Mouse (Mus musculus) embryonic facial prominence, embryonic 12.5 days (tissue): Measurements from ENCODE around the gene Phb2. TPM values are rescaled to one million over a fixed set of nuclear protein-coding genes. Genes with fewer than 3 reads are reported as not detected.

Source experiments
- ATAC-seq: fragments of 200-750 bp; cut with Nextera tagmentation; 2 replicates; pipeline ENCODE4 v1.8.0; 2017; ENCODE audit not compliant: insufficient number of reproducible peaks, insufficient read depth, low FRiP score, low TSS enrichment
- H3K27ac ChIP-seq: fragments of 300-500 bp; sonication (generic); 2 replicates; pipeline ENCODE4 v1.5.1; 2016; ENCODE audit warnings: mild to moderate bottlenecking
- H3K27me3 ChIP-seq: fragments of 300-500 bp; sonication (generic); 2 replicates; pipeline ENCODE4 v1.6.1; 2016; ENCODE audit warnings: mild to moderate bottlenecking, moderate library complexity
- H3K36me3 ChIP-seq: fragments of 300-500 bp; sonication (generic); 2 replicates; pipeline ENCODE4 v1.6.1; 2016; ENCODE audit warnings: mild to moderate bottlenecking
- H3K4me1 ChIP-seq: fragments of 300-500 bp; sonication (generic); 2 replicates; pipeline ENCODE4 v1.6.1; 2016
- H3K4me2 ChIP-seq: fragments of 300-500 bp; sonication (generic); replicated peaks from 2 replicates; pipeline ENCODE4 v1.6.1; 2016; ENCODE audit warnings: mild to moderate bottlenecking, moderate library complexity
- H3K4me3 ChIP-seq: fragments of 300-500 bp; sonication (generic); 2 replicates; pipeline ENCODE4 v1.5.1; 2016; ENCODE audit warnings: mild to moderate bottlenecking
- H3K9ac ChIP-seq: fragments of 300-500 bp; sonication (generic); 2 replicates; pipeline ENCODE4 v1.6.1; 2016; ENCODE audit warnings: mild to moderate bottlenecking, moderate library complexity
- H3K9me3 ChIP-seq: fragments of 300-500 bp; sonication (generic); 2 replicates; pipeline ENCODE4 v1.6.1; 2016; ENCODE audit warnings: mild to moderate bottlenecking, moderate library complexity
- WGBS: fragments of 180-500 bp; shearing (Covaris S2); methylation state at CpG from one replicate; pipeline ENCODE4 v1.1.7; 2016; 5-methylcytosine and 5-hydroxymethylcytosine counted together
- polyA plus RNA-seq: library from polyadenylated mRNA; unstranded; fragments of >200 nt; fragmentation: Nextera tagmentation; extraction: Ambion mirVana; gene quantifications from 2 replicates; pipeline ENCODE4 v1.2.1, GENCODE M21; 2016

The Phb2 gene
- polyA plus RNA-seq, 1 experiment from 2014 or later = 370 TPM

DNA sequence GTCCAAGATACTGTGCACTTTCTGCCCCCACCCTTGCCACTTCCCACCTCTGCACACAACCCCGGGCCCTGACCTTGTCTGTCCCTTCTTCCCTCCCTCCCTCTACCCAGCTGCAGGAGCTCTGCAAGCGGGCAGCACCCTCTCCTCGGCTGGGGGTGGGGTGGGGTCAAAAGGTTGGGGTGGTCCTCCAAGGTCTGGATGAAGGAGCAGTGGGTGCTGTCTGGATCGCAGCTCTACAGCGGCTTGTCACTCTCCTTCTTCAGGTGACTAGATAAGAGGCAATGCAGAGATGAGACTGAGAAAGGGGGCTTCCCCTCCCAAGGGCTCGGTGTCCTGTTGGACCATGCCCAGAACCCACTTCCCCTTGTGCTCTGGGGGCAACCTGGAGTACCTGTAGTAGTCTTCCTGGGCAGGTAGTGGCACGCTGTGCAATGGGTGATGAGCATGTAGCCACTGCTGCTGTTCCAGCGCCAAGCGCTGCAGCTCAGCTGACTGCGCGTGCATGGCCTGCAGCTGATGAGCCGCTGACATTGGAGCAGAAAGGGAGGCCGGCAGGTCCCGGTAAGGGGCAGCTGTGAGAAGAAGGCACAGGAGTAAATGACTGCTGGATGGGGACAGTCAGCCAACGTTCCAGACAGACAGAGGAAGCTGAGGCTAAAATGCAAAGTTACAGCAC lies 30.8 kb downstream of the Phb2 start:
- Histone ChIP-seq H3K27me3 (no peaks in the 10 kb centered on the region), H3K27ac (no peak overlapping the region), H3K4me1 (peaks cover 44% of the 10 kb centered on the region), H3K4me3 (no peak overlapping the region), H3K36me3 (peaks cover 49% of the 10 kb centered on the region), H3K9ac (peak overlapping the region; percentile 40; the same call in 1 of the 2 replicates), H3K4me2 (no peak overlapping the region), H3K9me3 (no peaks in the 10 kb centered on the region)
- WGBS = 89% methylated on average over 15 of the region's 15 CpGs
- ATAC-seq = no peak

DNA sequence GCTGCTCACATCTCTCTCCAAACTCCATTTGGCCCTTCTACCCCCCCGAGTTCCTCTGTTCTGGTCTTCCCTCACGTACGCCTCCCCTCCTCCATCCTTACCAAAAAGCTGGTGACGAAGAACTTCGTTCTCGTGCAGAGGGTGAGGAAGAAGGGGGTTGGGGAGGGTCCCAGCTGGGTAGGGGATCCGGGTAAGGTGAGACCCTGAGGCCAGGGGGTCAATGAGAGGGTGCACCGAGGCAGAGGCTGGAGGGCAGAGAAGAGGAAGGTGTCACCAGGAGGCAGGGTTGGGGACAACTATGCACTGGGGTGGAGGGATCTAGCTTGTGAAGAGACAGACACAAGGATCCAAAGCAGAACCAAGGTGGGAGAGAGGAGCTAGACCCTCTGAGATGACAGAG lies 31.5 kb downstream of the Phb2 start:
- H3K27ac ChIP-seq = no peak overlapping the region
- no peak overlapping the region for H3K4me2 ChIP-seq
- peaks cover 55% of the 10 kb centered on the region for H3K36me3 ChIP-seq
- H3K4me3 ChIP-seq = no peak overlapping the region
- no peak overlapping the region for H3K9ac ChIP-seq
- no peaks in the 10 kb centered on the region for H3K9me3 ChIP-seq
- ATAC-seq = no peak
- H3K4me1 ChIP-seq = peaks cover 41% of the 10 kb centered on the region
- H3K27me3 ChIP-seq = no peaks in the 10 kb centered on the region
- WGBS = 90% methylated on average over 8 of the region's 8 CpGs

DNA sequence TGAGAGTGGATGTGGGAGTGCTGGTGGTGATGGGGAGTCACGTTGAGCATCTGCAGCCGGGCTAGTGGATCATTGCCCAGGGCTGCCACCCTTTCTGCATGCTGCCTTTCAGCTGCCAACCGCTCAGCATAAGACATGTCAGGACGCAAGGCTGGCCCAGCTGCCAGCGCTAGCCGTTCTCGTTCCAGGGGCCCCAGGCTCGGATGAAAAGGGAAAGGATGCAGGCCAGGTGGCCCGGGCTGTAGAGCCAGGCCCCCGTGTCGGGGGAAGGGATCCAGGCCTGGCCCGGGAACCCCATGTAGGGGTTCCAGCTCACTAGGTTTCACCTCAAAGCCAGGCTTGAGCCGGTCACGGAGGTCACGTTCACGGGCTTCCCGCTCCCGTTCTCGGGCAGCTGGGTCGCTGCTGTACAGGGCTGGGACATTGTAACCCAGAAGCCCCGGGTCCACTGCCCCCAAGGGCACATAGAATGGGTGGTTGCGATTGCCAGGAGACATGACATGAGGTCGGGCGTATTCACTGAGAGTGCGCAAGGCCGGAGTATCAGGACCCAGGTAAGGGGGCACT lies 32.7 kb downstream of the Phb2 start:
- no peaks in the 10 kb centered on the region for H3K9me3 ChIP-seq

DNA sequence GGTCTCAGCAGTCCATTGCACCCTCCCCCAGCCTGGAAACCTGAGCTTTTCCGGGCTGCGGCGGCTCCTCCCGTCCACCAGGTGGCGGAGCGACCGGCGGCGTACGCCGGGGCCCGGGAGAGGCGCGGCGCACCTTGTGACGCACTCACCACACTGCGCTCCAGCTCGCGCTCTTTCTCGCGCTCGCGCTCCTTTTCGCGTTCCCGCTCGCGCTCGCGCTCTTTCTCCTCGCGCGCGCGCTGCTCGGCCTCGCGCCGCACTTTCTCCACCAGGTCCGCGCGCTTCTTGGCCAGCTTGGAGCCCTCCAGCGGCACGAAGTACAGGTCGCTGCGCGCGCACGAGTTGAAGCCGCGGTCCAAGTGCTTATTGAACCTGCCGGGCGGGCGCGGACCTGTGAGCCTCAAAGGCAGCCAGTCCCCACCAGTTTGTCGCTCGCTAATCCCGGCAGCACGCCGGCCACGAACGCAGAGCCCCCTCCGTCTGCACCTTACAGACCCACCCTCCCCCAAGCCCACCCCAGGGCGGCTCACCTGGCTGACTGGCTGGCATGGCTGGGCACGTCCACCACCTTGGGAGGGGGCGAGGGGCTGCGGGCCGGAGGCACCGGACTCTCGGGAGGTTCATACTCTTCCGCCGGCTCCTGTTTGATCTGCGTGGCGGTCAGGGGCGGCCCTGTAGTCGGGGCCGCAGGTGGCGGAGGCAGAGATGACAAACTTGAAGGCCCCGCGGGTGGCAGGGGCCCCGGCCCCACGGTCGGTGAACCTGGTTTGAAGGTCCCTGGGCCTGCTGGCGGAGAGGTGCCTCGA lies 33.6 kb downstream of the Phb2 start:
- Histone ChIP-seq H3K4me2 (peak overlapping the region; percentile 96), H3K4me3 (peak overlapping the region; percentile 47), H3K9me3 (no peaks in the 10 kb centered on the region), H3K36me3 (peaks cover 64% of the 10 kb centered on the region), H3K27me3 (no peaks in the 10 kb centered on the region), H3K27ac (peak overlapping the region; percentile 88), H3K9ac (peak overlapping the region; percentile 83), H3K4me1 (peaks cover 28% of the 10 kb centered on the region)
- 1% methylated on average over 76 of the region's 85 CpGs for WGBS
- peak; percentile 77 for ATAC-seq

More for the DNA sequence above, 32.7 kb downstream of the Phb2 start:
- H3K4me1 ChIP-seq = peaks cover 31% of the 10 kb centered on the region
- H3K9ac ChIP-seq = peak overlapping the region; percentile 83
- 69% methylated on average over 26 of the region's 26 CpGs for WGBS
- H3K36me3 ChIP-seq = peaks cover 62% of the 10 kb centered on the region
- H3K27ac ChIP-seq = peak overlapping the region; percentile 88
- H3K4me2 ChIP-seq = peak overlapping the region; percentile 96
- no peaks in the 10 kb centered on the region for H3K27me3 ChIP-seq
- H3K4me3 ChIP-seq = peak overlapping the region; percentile 47
- no peak; the same call in 1 of the 2 replicates for ATAC-seq

DNA sequence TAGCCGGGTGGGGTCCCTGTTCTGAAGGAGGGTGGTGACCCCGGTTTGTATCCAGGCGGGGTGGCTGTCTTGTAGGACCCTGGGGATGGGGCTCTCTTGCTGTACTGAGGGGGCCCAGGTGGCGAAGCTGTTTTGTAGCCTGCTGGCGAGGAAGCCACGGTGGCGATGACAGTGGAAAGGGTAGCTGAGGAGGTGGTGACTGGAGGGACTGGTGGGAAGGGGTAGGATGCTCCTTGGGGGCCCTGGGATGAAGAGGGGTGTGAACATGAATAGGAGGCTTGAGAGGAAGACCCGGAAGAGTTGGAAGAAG lies 34.1 kb downstream of the Phb2 start:
- H3K4me2 ChIP-seq = peak overlapping the region; percentile 96
- 0 out of 2 replicates have a peak, but pooled peaks have one; percentile 0 for ATAC-seq
- peak overlapping the region; percentile 88 for H3K27ac ChIP-seq
- WGBS = 20% methylated on average over 8 of the region's 8 CpGs
- peaks cover 28% of the 10 kb centered on the region for H3K4me1 ChIP-seq
- no peaks in the 10 kb centered on the region for H3K9me3 ChIP-seq
- peak overlapping the region; percentile 47 for H3K4me3 ChIP-seq
- no peaks in the 10 kb centered on the region for H3K27me3 ChIP-seq
- peak overlapping the region; percentile 83 for H3K9ac ChIP-seq
- H3K36me3 ChIP-seq = peaks cover 64% of the 10 kb centered on the region

DNA sequence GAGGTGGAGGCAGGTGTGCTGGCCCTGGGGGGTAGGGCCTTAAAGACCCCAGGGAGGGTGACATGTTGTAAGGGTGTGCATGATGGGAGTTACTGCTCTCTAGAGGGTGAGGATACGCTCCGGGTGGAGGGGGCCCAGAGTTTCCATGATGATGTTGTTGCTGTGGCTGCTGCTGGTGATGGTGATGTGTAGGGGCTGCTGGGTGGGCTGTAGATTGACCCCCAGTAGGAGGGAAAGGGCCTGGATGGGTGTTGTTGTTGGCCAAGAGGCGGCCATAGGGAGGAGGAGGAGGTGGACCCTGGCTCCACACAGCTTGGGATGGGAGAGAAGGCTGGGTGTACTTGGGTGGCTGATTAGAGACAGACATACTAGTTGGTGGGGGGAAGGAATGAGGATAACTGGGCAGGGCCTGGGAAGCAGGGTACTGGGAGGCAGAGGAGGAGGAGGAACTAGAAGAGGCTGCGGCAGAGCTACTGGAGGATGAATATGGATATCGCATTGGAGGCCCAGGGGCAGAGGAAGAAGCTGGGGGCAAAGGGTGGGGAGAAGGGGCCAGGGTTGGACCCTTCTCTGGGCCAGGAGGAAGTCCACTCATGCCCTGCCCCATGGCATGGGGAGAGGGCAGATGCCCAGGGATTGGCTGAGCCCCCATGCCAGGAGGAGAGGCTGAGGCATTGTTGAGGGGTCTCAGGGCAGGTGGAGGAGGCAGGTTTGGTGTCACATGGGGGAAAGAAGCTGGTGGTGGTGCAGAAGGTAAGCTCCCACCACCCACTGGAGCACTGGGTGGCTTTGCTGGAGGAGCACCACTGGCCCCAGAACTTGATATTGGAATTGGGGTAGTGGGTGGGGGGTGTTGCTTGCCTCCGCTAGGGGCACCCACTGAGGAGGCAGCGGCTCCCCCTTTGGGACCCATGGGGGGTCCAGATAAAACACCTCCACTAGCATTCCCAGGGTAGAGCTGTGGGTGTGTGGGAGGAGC lies 34.8 kb downstream of the Phb2 start:
- peak overlapping the region; percentile 37; the same call in 1 of the 2 replicates for H3K27ac ChIP-seq
- H3K4me3 ChIP-seq = peak overlapping the region; percentile 47; the same call in 1 of the 2 replicates
- peak overlapping the region; percentile 96 for H3K4me2 ChIP-seq
- no peak for ATAC-seq
- H3K9ac ChIP-seq = peak overlapping the region; percentile 83; the same call in 1 of the 2 replicates
- H3K36me3 ChIP-seq = peaks cover 64% of the 10 kb centered on the region
- no peaks in the 10 kb centered on the region for H3K9me3 ChIP-seq
- H3K27me3 ChIP-seq = no peaks in the 10 kb centered on the region
- 91% methylated on average over 7 of the region's 7 CpGs for WGBS
- H3K4me1 ChIP-seq = peaks cover 23% of the 10 kb centered on the region

DNA sequence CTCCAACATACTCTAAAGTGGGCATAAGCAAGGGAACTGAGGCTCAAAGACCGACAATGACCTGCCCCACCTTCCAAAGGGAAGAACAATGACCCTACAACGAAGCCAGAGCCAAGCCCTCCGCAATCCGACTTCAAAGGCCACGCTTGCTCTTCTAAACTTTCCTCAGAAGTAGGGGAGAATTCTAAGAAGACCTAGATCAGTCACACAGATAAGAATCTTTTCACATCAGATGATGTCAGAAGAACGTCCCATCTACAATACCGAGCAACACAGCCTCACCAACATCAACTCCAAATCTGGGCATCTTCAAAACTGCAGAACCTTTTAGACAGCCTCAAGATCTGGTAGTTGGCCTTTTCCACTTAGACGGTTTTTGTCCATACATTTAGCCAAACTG lies 38.3 kb downstream of the Phb2 start:
- WGBS = 88% methylated on average over 8 of the region's 8 CpGs
- Histone ChIP-seq H3K36me3 (peaks cover 37% of the 10 kb centered on the region), H3K4me1 (peaks cover 30% of the 10 kb centered on the region), H3K9me3 (no peaks in the 10 kb centered on the region), H3K27me3 (no peaks in the 10 kb centered on the region), H3K9ac (no peak overlapping the region), H3K4me2 (no peak overlapping the region), H3K27ac (no peak overlapping the region), H3K4me3 (no peak overlapping the region)
- ATAC-seq = no peak

DNA sequence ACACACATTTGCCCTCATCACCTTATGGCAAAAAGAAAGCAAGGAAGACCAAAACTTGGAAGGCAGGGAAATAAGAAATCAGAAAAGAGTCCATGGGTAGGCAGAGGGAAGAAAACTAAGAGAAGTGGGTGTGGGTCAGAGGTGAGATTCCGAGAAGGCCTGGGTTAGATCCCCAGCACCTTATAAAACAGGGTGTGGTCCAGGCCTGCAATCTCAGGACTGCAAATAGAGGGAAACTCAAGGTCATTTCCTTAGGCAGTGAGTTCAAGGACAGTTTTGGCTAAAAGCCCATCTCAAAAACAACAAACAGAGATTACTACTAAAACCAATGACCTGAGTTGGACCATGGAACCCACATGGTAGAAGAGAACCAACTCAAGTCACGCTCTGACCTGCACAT lies 41.7 kb downstream of the Phb2 start:
- 85% methylated on average over 2 of the region's 2 CpGs for WGBS
- no peaks in the 10 kb centered on the region for H3K27me3 ChIP-seq
- H3K9ac ChIP-seq = no peak overlapping the region
- H3K4me1 ChIP-seq = peaks cover 34% of the 10 kb centered on the region
- no peak overlapping the region for H3K4me3 ChIP-seq
- H3K27ac ChIP-seq = no peak overlapping the region
- peaks cover 13% of the 10 kb centered on the region for H3K36me3 ChIP-seq
- no peak for ATAC-seq
- H3K4me2 ChIP-seq = peak overlapping the region; percentile 78; the same call in 1 of the 2 replicates
- H3K9me3 ChIP-seq = no peaks in the 10 kb centered on the region

DNA sequence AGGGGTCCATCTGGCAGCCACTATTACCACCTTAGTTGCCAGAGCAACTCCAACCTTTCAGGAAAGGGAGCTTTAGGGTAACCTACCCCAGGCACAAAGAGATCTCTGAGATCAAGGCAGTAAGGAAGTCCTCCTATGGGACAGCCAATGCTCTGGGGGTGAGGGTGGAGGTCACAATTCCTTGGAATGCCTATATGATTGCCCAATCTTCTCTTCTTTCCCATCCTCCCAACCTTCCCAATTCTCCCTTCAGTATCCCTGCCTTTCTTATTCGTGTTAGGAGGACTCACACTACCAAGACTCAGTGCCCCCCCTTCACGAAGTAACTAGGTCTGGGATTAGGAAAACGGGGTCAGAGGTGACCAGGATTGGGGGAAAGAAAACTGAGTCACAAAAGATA lies 43.2 kb downstream of the Phb2 start:
- no peak for ATAC-seq
- Histone ChIP-seq H3K36me3 (no peaks in the 10 kb centered on the region), H3K27ac (peak overlapping the region; percentile 99), H3K9me3 (no peaks in the 10 kb centered on the region), H3K9ac (peak overlapping the region; percentile 98), H3K4me2 (peak overlapping the region; percentile 78), H3K4me1 (peaks cover 41% of the 10 kb centered on the region), H3K4me3 (peak overlapping the region; percentile 74), H3K27me3 (no peaks in the 10 kb centered on the region)
- WGBS = 0% methylated on average over 3 of the region's 3 CpGs

DNA sequence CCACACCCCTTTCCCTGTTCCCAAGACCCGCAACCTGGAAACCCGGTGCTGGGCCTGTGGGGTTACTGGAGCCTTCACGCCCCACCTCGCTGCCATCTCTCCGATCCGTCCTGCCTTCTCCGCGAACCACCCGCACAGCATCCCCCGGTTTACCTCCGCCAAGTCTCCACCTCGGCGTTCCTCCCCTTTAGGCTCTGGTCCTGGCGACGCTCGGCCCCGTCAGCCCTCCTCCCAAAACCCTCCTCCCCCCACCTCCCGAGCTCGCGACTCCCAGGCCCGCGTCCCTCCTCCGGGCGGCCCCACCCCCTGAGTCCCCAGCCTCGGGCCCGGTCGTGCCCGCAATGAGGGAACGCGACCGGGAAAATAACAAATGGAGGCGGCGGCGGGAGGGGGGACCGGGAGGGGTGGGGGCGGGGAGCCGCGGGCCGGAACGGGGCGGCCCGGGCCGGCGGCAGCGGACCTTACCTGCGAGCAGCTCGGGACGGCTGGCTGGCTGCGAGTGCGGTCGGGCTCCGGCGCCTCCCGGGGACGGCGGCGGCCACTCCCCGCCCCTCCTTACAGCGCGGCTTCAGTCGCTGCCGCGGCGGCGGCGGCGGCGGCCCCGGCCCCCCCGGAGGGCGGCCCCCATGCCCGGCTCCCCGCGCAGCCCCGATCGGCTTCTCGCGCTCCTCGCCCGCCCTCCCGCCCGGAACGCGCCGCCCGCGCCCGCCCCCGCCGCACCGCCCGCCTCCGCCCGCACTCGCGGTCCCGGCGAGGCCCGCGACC lies 43.9 kb downstream of the Phb2 start, which contains the start of the genes Gm45234 and Atn1:
Gene Gm45234, minus strand, starts transcription at position 191 of the 765 bp plus-strand sequence.
Gene Atn1, minus strand, starts transcription at position 694 of the 765 bp plus-strand sequence.
- ATAC-seq = peak; percentile 37
- WGBS = under 1% methylated on average over 70 of the region's 100 CpGs
- no peaks in the 10 kb centered on the region for H3K36me3 ChIP-seq
- H3K4me2 ChIP-seq = peak within 1 kb of the TSS; percentile 78
- no peaks in the 10 kb centered on the region for H3K9me3 ChIP-seq
- H3K4me1 ChIP-seq = peaks cover 41% of the 10 kb centered on the region
- peak within 1 kb of the TSS; percentile 99 for H3K27ac ChIP-seq
- H3K27me3 ChIP-seq = no peaks in the 10 kb centered on the region
- peak within 1 kb of the TSS; percentile 98 for H3K9ac ChIP-seq
- H3K4me3 ChIP-seq = peak within 1 kb of the TSS; percentile 74
